Mouse (Mus musculus) cerebellum, adult 11 months (tissue): ENCODE results near the gene Slc6a2.
A peak's percentile ranks its signal among the peaks of the same experiment; 100 is the strongest.

Experiments used
- DNase-seq: peaks from one replicate; pipeline ENCODE4 v3.0.0; 2022

Slc6a2 gene

DNA sequence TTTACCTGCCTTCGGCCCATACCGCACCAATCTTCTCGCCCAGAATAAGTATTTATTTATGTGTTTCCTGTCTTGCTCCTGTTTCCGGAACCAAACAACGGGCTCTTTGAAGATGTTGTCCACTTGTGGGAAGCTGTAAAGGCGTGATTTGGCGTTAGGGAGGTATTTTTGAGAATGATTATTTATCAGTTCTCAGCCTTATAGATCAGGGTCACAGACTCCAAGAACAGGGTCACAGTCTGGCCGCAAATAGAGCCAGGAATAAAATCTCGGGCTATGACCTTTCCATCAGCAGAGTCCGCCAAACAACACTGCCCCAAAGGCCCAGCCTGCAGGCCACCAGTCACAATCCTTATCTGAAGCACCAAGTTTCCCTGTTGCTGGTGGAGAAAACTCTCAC, at the start of gene Slc6a2:
Gene Slc6a2, plus strand, starts transcription at position 301 of the 400 bp plus-strand sequence.
- DNase-seq: no peak

GRCm38 (mm10) chr8:92911477-92911876, 48.4 kb upstream of the Slc6a2 start:
- DNase-seq: no peak

DNA sequence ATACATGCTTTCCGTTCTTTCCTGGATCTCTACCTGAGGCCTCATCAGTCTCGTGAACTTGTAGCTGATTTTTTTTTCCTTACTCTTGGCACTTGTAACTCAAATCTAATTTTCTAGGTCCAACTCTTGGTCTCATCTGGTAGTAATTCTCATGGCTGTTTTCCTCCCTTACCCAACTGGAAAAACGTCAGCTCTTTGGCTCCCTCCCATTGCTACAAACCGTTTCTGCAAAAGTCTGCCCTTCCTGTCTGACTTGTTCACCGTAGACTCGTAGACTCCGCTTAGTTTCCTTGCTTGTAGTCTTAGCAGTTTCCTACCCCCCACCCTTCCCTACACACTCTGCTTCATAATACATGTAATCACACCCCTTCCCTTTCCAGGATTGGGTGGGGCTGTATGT, 46.5 kb upstream of the Slc6a2 start:
- no peak for DNase-seq

GRCm38 (mm10) chr8:92916082-92916481, 43.8 kb upstream of the Slc6a2 start:
- DNase-seq: no peak

DNA sequence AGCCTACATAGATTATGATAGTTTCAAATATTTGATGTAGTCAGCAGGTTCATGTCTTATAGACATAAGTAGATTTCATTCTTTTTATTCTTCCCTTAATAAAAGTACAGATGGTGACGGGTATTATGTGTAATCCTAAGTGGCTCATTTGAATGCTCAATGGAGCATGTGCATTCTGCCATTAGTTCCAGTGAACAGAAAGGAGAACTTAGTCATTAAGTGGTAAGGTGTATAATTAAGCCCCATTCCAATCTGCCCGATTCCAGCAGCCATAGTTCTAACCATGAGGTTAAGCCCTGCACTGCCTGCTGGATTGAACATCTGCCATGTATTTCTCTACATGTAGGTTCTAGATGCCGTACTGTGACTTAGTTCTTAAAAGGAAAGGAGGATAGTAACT, 38.1 kb upstream of the Slc6a2 start:
- no peak for DNase-seq

DNA sequence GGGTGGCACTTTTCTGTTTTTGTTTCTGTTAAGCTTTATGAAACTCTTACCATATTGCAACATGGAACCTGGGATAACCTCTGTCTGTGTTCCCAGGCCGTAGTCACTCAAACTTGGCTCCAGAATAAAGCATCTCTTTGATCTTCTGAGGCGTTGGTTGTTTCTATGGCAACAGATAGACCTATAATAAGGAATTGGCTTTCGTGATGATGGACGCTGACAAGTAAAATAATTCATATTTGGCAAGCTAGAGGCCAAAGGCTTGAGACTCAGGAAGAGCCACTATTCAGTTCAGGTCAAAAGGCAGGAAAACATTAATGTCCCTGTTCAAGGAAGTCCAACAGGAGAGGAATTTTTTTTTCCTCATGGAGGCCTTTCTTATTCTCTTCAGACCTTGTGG, 30.9 kb upstream of the Slc6a2 start:
- no peak for DNase-seq

- DNase-seq: no peak
These were observed 21.8 kb upstream of the Slc6a2 start for GRCm38 (mm10) chr8:92938056-92938455.

- no peak for DNase-seq
These were observed 10.8 kb upstream of the Slc6a2 start for GRCm38 (mm10) chr8:92949071-92949470.

- DNase-seq: no peak
These were observed 9.1 kb upstream of the Slc6a2 start for GRCm38 (mm10) chr8:92950639-92951371.

DNA sequence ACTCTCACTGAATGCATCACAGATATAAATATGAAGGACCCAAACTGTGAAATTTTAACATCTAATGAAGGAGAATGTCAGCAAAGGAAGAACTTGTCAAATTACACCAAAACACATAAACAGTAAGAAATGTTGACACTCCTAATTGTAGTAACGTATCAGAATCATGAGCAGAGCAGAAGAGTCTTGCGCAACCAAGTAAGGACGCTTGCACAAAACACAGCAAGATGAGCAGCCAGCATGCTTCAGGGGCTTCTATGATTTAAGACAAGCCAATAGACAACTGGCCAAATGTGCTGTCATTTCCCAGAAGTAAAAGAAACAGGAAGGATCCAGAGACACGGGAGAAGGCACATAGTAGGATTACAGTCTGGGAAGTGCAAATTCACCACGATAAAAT, 5.8 kb upstream of the Slc6a2 start:
- DNase-seq: no peak

DNA sequence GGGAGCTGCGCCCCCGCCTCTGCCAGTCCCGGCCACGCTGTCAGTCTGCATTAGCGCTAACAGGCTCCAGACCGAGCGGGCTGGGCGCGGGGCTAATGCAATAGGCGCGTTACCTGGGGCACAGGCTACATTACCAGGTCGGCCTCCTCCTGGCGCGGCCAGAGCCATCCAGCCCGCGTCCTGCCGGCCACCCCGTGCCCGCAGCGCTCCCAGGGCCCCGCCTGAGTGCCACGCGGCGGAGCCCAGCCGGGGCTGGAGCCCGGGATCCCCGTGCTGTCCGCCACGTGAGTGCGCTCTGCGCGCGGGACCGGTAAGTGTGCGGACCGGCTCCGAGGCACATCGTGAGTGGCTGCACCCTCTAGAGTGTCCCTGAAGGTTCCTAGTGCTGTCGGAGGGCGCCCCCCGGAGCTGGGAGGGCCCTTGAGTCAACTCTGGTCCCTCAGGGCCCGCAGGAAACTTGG, 602 bp downstream of the Slc6a2 start:
- no peak for DNase-seq

DNA sequence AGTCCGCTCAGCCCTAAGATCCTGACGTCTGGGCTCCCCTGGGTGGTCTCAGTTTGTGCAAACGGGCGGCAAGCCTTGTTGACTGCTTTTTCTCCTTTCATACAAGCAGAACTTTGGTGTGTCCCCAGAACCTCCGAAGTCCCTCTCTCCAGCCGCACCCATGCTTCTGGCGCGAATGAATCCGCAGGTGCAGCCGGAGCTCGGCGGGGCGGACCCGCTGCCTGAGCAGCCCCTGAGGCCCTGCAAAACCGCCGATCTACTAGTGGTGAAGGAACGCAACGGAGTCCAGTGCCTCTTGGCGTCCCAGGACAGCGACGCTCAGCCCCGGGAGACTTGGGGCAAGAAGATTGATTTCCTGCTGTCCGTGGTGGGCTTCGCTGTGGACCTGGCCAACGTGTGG, 1.2 kb downstream of the Slc6a2 start:
- DNase-seq: no peak

GRCm38 (mm10) chr8:92964556-92964955, 4.7 kb downstream of the Slc6a2 start:
- no peak for DNase-seq

- no peak for DNase-seq
These were observed 13.1 kb downstream of the Slc6a2 start for GRCm38 (mm10) chr8:92972949-92973348.

DNA sequence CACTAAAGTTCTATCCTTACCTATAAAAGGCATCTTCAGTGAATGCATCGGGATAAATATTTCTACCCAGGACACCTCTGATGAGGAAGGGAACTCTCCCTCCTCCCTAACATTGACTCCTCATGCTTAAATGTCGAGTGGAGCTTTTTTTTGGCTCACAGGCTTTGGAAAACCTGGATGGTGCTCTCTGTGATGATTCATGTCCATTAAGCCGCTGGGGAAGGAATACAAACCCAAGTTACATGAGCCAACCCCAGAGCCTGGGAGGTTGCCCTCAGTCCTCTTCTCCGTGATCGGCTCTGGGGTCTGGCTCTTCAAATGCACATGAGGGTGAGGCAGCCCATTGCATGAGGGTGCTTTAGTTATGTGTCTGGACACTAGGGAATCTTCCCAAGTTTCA, 16.8 kb downstream of the Slc6a2 start:
- DNase-seq: no peak

DNA sequence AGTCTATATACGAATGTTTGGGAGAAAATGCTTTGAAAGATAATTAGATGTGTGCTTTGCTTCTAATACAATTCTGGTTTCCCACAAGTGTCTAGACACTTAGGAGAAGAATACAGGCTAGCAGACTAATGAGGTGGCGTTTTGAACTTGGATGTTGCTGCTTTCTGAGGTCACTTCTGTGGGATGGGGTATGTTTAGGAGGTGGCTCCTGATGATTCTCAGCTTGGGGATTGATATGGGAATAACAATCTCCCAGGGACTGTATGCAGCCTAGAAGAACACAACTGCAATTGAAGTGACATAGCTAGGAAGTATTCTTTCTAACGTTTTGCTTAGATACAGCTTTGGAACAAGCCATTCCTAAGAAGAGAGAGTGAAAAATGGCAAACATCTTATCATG, 22.6 kb downstream of the Slc6a2 start:
- DNase-seq: no peak

DNA sequence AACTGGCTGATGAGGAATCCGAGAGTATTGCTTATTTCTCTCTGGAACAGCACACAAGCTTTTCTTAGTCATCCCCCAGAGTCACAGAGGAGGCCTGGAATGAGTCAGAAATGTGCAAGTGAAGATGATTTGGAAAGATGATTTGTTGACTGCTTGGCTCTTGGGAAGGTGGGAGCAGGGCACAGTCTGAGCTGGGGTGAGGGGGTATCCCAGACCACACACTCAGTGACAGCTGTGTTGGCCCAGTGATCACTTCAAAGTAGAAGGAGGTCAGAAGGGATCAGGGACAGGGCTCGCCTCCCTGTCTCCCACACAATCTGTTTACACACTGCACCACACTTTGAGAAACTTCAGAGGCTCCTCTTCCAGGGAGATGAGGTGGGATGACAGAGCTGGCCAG, 24.5 kb downstream of the Slc6a2 start:
- no peak for DNase-seq

GRCm38 (mm10) chr8:92996840-92997239, 37.0 kb downstream of the Slc6a2 start:
- DNase-seq: no peak

- DNase-seq: no peak
These were observed 38.7 kb downstream of the Slc6a2 start for GRCm38 (mm10) chr8:92998600-92998999.

GRCm38 (mm10) chr8:93010286-93010685, 50.4 kb downstream of the Slc6a2 start:
- DNase-seq: no peak

DNA sequence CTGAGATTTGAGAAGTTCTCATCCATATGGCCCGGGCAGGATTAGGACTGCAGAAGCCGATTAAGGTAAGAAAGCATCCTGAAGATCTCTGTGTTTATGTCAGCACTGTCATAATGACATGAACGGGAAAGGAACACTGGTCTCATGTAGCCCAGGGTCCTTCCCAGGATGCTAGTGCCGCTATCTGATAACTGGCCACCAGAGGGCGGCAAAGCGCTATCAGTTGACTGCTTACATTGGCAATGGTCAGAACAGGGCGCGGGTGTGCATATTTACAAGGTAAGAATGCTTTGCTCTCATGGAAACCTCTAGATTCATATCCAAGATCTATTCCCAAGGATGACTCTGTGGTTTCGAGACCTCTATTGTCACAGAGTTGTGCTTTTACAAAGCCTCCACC, 51.6 kb downstream of the Slc6a2 start:
- peak; percentile 61 for DNase-seq

- no peak for DNase-seq
These were observed 52.3 kb downstream of the Slc6a2 start for GRCm38 (mm10) chr8:93012226-93012625.

DNA sequence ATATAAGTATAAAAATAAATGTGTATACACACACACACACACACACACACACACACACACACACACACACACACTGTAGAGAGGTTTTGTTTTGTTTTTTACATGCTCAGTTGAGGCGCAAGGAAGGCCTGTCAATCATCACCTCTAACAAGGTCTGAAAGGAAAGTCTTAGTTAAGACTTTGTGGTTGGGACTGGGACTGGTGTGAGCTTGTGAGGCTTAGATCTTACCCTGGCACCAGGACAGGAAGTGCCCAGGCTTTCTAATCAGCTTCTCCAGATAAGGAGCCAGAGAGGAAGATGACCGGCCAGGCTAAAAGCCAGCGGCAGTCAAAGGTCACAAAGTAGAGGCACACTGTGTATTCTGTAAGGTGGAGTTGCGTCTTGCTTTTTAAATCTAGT, 54.4 kb downstream of the Slc6a2 start:
- DNase-seq: no peak

- no peak for DNase-seq
These were observed 61.9 kb downstream of the Slc6a2 start for GRCm38 (mm10) chr8:93021738-93022137.

- no peak for DNase-seq
These were observed 70.8 kb downstream of the Slc6a2 start for GRCm38 (mm10) chr8:93030664-93031063.
